Mouse (Mus musculus) inflammation-experienced regulatory T-cells, adult 6 months (primary cell): ENCODE measurements around the gene Nemf. TPM values are rescaled to one million over a fixed set of nuclear protein-coding genes. Genes with fewer than 3 reads are reported as not detected.

ENCODE experiments used
- ATAC-seq: one replicate; pipeline ENCODE4 v1.8.0; 2017
- polyA plus RNA-seq, 3 experiments: library from polyadenylated mRNA; unstranded; fragments of 100-300 nt; shearing (Covaris generic); gene quantifications; one replicate each; pipeline ENCODE4 v1.2.1; 2017

Nemf gene
- polyA plus RNA-seq, 3 experiments from 2014 or later: 135 to 198 (median 180) TPM

- ATAC-seq: no peak
These were observed 54.8 kb downstream of the Nemf start for GRCm38 (mm10) chr12:69302171-69302570.

- ATAC-seq: no peak
These were observed 56.6 kb downstream of the Nemf start for GRCm38 (mm10) chr12:69300391-69300790.

GRCm38 (mm10) chr12:69299831-69300230, 57.1 kb downstream of the Nemf start:
- ATAC-seq: no peak

GRCm38 (mm10) chr12:69299231-69299630, 57.7 kb downstream of the Nemf start:
- ATAC-seq: no peak

- ATAC-seq: no peak
These were observed 58.7 kb downstream of the Nemf start for GRCm38 (mm10) chr12:69298281-69298680.

GRCm38 (mm10) chr12:69297411-69298150, 59.4 kb downstream of the Nemf start:
- ATAC-seq: no peak

GRCm38 (mm10) chr12:69296511-69297410, 60.2 kb downstream of the Nemf start, which contains the start of gene Klhdc2:
Gene Klhdc2 (plus strand): TSS chr12:69296681.
- peak; percentile 72 for ATAC-seq

- no peak for ATAC-seq
These were observed 61.3 kb downstream of the Nemf start for GRCm38 (mm10) chr12:69295651-69296050.

GRCm38 (mm10) chr12:69294936-69295335, 62.0 kb downstream of the Nemf start:
- ATAC-seq: peak; percentile 54

- no peak for ATAC-seq
These were observed 63.1 kb downstream of the Nemf start for GRCm38 (mm10) chr12:69293815-69294214.

GRCm38 (mm10) chr12:69292401-69292800, 64.6 kb downstream of the Nemf start:
- ATAC-seq: no peak

- ATAC-seq: peak; percentile 44
These were observed 68.3 kb downstream of the Nemf start for GRCm38 (mm10) chr12:69288699-69289098.

- no peak for ATAC-seq
These were observed 69.4 kb downstream of the Nemf start for GRCm38 (mm10) chr12:69287535-69287934.

GRCm38 (mm10) chr12:69283146-69283545, 73.8 kb downstream of the Nemf start:
- no peak for ATAC-seq

- ATAC-seq: no peak
These were observed 76.0 kb downstream of the Nemf start for GRCm38 (mm10) chr12:69280915-69281314.

- ATAC-seq: no peak
These were observed 77.0 kb downstream of the Nemf start for GRCm38 (mm10) chr12:69279931-69280469.

GRCm38 (mm10) chr12:69268956-69269355, 88.0 kb downstream of the Nemf start:
- no peak for ATAC-seq

GRCm38 (mm10) chr12:69267956-69268632, 88.9 kb downstream of the Nemf start:
- no peak for ATAC-seq

GRCm38 (mm10) chr12:69265031-69265430, 91.9 kb downstream of the Nemf start:
- no peak for ATAC-seq

GRCm38 (mm10) chr12:69262251-69262650, 94.7 kb downstream of the Nemf start:
- ATAC-seq: no peak
